Mouse (Mus musculus) lung, postnatal 10 days (tissue): ENCODE results near the gene Alpk3.
"Not testable (repeated sequence)": the region's sequence is repeated elsewhere in the genome, so short reads cannot be mapped to it uniquely, and the experiment has no call there.

Source experiments
- DNase-seq: peaks from one replicate; pipeline ENCODE4 v3.0.0; 2021

Gene Alpk3

DNA sequence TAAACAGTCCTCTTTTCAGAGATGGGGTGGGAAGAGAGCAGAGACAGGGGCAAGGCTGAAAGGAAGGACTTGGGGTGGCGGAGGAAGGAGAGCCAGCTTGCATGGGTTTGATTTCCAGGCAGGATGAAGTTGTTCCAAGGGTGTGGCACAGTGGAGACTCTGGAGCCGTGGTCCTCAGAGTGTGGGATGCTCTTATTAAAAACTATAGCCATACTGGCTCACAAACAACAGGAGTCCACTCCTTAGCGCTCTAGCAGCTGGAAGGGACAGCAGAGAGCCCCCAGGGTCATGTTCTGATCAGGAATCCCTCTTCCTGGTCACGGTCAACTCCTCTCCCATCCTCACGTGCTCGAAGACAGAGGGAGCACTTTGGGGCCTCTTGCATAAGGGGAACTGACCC, 76.0 kb downstream of the Alpk3 start:
- DNase-seq: no peak

DNA sequence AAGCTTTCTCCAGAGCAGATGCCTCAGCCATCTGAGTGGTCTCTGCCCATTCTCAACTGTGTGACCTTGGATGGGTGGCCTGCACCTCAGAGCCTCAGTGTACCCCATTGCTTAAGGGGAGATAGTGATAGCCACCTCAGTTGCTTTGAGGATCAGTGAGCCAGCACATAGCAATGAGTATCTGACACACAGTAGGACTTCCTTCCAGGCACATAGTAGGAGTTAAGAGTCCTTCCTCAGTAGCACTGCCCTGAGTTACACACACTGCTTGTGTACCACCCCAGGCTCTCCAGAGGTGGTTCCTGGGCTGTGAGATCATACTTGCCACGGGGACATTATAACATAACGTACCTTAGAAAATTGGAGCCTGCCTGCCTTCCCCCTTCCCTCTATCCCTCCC, 76.5 kb downstream of the Alpk3 start:
- DNase-seq: no peak

DNA sequence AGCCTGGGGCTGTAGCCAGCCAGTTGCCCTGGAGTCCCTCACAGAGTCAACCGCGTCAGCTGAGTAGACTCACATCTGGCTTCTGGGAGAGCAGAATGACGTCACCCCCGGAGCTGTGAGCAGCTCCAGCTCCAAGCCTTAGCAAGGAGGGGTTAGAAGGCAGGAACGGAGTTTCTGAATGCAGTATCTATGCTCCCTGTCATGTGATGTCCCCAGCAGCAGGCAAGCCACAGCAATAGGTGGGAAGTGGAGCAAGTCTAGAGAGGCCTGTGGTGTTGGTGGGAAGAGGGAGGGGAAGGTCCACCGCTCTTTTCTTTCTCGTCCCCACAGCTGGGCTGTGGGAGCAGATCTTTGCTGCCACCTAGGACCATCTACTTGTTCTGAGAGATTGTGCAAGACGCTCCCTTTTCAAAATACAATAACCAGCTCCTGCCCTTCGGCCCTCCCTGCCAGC, 77.2 kb downstream of the Alpk3 start:
- peak; percentile 86 for DNase-seq

DNA sequence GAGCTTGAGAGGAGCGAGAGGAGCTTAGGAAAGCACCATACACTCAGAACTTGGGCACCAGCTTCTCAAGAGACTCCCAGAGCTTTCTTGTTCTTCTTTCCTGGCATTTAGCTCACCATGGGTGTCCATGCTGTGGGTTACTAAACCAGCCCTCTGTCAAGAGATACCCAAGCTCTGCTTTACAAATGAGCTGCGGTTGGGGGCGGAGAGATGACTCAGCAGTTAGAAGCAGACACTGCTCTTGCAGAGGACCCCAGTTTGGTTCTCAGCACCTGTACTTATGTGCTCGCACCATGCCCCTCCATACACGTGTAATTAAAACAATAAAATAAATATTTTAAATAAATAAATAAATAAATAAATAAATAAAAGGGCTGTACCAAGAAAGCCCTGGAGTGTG, 79.9 kb downstream of the Alpk3 start:
- DNase-seq: no peak

DNA sequence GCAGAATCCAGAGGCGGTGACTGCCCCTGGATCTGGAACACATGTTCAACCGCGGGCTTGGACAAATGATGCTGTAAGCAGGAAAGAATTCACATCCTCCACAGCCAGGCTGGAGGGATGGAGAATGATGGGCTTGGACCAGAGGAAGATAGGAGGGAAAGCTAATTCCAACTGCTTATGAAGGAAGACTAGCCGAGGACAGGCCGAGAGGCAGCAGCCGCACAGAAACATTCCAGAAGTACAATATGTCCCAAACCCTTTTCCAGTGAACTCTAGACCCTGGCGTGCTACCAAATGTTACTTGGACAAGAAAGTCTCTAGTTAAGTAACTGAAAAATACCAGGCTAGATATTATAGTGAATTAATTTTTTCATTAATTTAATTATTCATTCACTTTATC, 81.7 kb downstream of the Alpk3 start:
- DNase-seq: peak; percentile 78

DNA sequence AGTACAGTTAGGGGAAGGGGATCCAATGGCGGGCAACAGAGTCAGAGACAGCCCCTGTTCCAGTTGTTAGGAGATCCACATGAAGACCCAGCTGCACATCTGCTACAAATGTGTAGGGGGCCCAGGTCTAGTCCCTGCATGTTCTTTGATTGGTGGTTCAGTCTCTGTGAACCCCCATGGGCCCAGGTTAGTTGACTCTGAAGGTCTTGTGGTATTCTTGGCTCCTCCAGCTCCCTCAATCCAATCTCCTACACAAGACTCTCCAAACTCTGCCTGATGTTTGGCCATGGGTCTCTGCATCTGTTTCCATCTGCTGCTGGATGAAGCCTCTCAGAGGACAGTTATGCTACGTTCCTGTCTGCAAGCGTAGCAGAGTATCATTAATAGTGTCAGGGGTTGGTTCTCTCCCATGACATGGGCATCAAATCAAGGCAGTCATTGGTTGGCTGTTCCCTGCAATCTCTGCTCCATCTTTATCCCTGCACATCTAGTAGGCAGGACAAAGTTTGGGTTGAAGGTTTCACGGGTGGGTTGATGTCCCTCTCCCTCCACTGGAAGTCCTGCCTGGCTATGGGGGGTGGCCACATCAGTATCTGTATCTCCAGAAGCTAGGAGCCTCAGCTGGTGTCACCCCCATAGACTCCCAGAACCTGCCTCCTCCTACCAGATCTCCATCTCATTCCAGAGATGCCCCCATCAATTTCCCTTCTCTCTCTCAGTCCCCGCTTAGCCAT, 82.4 kb downstream of the Alpk3 start:
- DNase-seq: no peak

DNA sequence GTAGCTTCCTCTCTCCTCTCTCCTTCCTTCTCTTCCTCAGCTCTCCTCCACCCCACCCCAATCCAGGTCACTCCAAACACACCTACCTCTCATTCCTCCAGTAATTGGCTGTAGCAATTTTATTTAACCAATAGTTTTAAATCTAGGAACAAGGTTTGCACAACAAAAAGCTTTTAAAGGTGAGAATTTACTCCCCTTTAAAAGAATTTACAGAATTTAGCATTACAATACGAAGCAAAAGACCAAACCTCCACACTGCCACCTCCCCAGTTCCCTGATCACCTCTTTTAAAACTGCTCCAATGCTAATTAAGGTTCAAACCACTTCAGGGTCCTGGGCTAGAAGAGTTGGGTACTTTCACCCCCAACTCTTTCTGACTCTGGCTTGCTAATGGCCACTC, 84.1 kb downstream of the Alpk3 start:
- DNase-seq: no peak

DNA sequence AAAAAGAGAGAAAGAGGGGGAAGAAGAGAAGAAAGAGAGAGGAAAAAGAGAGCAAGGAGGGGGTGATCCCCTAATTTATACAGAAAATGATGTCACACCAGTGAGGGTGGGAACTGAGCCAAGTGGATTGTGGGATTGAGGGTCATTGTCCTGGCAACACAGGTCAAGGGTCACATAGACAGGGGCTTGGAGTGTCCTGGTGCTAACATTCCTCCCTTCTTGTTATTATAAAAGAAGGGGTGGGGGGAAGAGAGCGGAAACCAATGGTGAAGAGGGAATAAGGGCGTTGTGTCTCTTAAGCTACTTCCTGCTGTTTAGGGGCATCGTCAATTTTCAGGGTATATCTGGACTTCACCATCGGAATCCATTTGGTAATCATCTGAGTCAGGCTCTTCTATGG, 85.7 kb downstream of the Alpk3 start:
- DNase-seq: not testable (repeated sequence)

DNA sequence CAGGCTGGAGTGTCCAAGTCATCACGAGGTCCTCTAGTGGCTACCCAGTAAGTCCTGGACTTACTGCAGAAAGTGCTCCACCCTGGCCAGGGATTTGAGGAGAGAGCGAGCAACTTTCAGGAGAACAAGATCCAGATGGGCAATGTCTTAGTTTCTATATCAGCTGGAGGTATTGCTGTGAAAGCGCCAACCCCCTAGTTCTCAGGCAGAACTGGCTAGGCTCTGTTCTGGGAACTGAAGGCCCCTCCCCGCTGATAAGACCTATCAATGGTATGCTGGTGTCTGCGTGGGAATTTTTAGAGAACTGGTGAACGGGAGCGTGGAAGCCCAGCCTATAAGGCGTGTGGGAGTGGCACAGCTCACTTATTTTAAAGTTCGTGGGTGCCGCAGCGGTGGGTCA, 92.4 kb downstream of the Alpk3 start:
- DNase-seq: no peak

DNA sequence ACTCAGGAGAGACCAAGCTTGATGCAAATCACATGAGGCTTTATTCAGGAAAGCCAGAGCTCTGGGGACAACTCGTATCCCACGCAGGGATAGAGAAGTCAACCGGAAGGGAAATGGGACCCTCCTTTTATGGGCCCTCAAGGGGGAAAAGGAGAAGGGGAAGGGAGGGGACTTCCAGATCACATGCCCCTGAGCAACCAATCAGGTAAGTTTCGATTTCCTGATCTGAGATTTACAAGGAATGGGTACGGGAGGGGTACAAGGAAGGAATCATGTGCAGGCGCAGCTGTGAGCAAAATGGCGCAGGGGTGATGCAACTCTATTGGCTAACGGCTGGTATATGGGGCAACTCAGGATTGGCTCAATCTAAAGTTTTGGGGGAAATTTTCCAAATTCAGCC, 93.8 kb downstream of the Alpk3 start:
- DNase-seq: no peak

DNA sequence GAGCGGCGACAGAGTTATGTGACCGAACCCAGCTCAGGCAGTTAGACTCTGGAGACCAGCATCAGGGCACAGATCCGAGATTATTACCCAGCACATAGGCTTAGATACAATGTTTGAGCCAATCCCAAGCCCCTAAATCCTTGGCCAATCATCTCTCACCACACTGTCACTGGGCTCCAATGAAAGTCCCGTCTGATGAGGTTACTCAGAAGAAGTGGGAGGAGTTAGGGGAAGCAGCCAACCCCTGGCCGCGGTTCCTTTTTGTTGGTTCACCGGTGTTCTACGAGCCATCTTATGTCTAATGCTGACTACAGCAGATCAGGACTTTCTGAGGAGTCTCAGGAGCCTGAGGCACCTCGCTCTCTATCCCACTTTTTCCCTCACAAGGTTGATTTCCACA, 94.9 kb downstream of the Alpk3 start:
- no peak for DNase-seq

DNA sequence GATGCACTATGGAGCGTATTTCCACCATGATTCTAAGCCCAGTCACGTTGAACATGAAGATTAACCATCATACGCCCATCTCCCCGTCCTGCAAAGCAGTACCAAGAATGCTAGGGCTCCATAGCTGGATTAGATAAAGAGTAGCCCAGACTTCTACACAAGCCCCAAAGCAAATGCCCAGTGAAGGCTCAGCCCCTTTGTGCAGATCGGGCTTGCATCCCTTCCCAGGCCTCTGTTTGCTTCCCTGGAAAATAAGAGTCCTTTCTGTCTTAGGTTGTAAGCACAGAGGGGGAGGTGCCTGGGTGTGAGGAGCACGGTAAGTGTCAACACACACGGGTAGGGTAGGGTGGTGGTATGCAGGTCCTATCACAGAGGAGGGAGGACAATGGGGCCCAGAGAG, 95.4 kb downstream of the Alpk3 start:
- no peak for DNase-seq

DNA sequence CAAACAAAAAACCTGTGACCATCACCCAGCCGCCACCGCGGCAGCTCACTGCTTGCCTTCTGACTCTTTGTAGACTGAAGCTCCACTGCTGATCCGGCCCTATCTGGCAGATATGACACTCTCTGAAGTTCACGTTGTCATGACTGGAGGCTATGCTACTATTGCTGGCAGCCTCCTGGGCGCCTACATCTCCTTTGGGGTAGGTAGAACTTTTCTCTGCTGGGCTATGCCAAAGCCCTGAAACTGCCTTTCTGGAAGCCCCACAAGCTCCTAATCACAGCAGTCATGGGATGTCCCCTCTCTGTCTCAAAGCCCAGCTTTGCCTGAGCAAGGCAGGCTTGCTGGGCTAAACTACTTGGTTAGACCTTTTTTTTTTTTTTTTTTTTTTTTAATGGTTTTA, 95.9 kb downstream of the Alpk3 start:
- no peak for DNase-seq

DNA sequence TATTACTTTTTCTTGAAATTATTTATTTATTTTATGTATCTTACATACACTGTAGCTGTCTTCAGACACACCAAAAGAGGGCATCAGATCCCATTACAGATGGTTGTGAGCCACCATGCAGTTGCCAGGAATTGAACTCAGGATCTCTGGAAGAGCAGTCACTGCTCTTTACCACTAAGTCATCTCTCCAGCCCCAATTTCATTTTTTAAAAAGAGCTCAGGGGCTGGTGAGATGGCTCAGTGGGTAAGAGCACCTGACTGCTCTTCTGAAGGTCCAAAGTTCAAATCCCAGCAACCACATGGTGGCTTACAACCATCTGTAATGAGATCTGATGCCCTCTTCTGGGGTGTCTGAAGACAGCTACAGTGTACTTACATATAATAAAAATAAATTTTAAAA, 96.8 kb downstream of the Alpk3 start:
- DNase-seq: not testable (repeated sequence)

DNA sequence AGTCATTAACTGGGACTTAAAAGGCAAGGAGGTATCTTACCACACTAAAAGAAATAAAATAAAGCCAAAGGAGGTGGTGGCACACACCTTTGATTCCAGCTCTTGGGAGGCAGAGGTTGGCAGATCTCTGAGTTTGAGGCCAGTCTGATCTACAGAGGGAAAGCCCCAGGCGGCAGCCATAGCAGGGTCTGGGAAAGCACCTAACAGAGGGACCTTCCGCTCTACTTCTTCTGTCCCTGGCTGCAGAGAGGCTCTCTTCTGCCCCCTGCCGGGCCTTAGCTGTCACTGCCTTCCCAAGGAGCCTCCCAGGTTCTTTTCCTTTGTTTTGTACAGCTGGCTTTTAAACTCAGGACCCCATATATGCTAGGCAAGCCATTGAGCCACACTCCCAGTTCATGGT, 97.6 kb downstream of the Alpk3 start:
- peak; percentile 64 for DNase-seq
